Mouse (Mus musculus) kidney, adult 8-10 months (tissue): Measurements from ENCODE around the gene 1700029H14Rik.

ENCODE experiments used
- DNase-seq, 2 experiments: peaks; one replicate each; pipeline ENCODE4 v3.0.0; 2022

Gene 1700029H14Rik

GRCm38 (mm10) chr8:13541526-13541925 lies 20.7 kb downstream of the 1700029H14Rik start:
- DNase-seq: no peak

- DNase-seq: no peak
These were observed 22.1 kb downstream of the 1700029H14Rik start for GRCm38 (mm10) chr8:13540122-13540521.

- peak; percentile 65 to 72 for DNase-seq
These were observed 23.4 kb downstream of the 1700029H14Rik start for GRCm38 (mm10) chr8:13538821-13539220.

- DNase-seq: no peak
These were observed 25.2 kb downstream of the 1700029H14Rik start for GRCm38 (mm10) chr8:13537102-13537501.

GRCm38 (mm10) chr8:13533123-13533522 lies 29.1 kb downstream of the 1700029H14Rik start:
- no peak for DNase-seq

- no peak for DNase-seq
These were observed 30.6 kb downstream of the 1700029H14Rik start for GRCm38 (mm10) chr8:13531602-13532171.

- DNase-seq: peak; percentile 98
These were observed 31.3 kb downstream of the 1700029H14Rik start for GRCm38 (mm10) chr8:13530941-13531340.

GRCm38 (mm10) chr8:13530401-13530800 lies 31.9 kb downstream of the 1700029H14Rik start:
- DNase-seq: no peak

- peak; percentile 90 for DNase-seq
These were observed 32.4 kb downstream of the 1700029H14Rik start for GRCm38 (mm10) chr8:13529891-13530316.

- no peak for DNase-seq
These were observed 33.0 kb downstream of the 1700029H14Rik start for GRCm38 (mm10) chr8:13529011-13529840.

GRCm38 (mm10) chr8:13521392-13521791 lies 40.9 kb downstream of the 1700029H14Rik start:
- DNase-seq: no peak

- DNase-seq: no peak
These were observed 41.9 kb downstream of the 1700029H14Rik start for GRCm38 (mm10) chr8:13520349-13520748.

GRCm38 (mm10) chr8:13519503-13519902 lies 42.8 kb downstream of the 1700029H14Rik start:
- DNase-seq: no peak

GRCm38 (mm10) chr8:13517284-13517781 lies 44.9 kb downstream of the 1700029H14Rik start:
- no peak for DNase-seq

GRCm38 (mm10) chr8:13516728-13517127 lies 45.5 kb downstream of the 1700029H14Rik start:
- DNase-seq: no peak

GRCm38 (mm10) chr8:13516011-13516442 lies 46.2 kb downstream of the 1700029H14Rik start:
- peak in 1 of 2 experiments; percentile 58 for DNase-seq

GRCm38 (mm10) chr8:13513556-13514370 lies 48.5 kb downstream of the 1700029H14Rik start:
- DNase-seq: no peak

- no peak for DNase-seq
These were observed 49.6 kb downstream of the 1700029H14Rik start for GRCm38 (mm10) chr8:13512677-13513076.

GRCm38 (mm10) chr8:13512016-13512415 lies 50.2 kb downstream of the 1700029H14Rik start:
- DNase-seq: no peak

GRCm38 (mm10) chr8:13507284-13507937 lies 54.9 kb downstream of the 1700029H14Rik start:
- DNase-seq: no peak

- DNase-seq: peak; percentile 95 to 96
These were observed 55.4 kb downstream of the 1700029H14Rik start for GRCm38 (mm10) chr8:13506849-13507248.

- DNase-seq: peak; percentile 52 to 73
These were observed 57.2 kb downstream of the 1700029H14Rik start for GRCm38 (mm10) chr8:13504894-13505674.
